Mouse (Mus musculus): Measurements from ENCODE around the gene Fndc3b. TPM values are rescaled to one million over a fixed set of nuclear protein-coding genes. Genes with fewer than 3 reads are reported as not detected.

Fndc3b gene
- total RNA-seq, 2 experiments from 2014 or later = 1.5 to 7.7 TPM

DNA sequence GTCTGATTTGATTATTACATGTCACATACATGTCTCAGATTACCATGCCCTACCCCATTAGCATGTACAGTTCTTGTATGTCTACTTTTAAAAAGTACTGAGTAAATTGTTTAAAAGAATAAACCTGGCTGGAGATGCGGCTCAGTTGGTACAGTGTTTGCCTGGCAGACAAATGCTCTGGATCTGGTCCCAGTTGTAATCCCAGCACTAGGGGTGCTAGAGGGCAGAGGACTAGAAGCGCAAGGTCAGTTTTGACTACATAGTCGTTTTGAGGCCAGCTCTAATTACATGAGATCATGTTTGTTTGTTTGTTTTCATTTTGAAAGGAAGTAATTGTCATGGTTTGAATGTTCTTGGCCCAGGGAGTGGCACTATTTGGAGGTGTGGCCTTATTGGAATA, 326.3 kb downstream of the Fndc3b start:
- no peak for ATAC-seq (replicated peaks; ENCODE audit: low FRiP score, poor library complexity, severe bottlenecking)

GRCm38 (mm10) chr3:27377935-27378334, 333.2 kb downstream of the Fndc3b start:
- ATAC-seq (replicated peaks; ENCODE audit: low FRiP score, poor library complexity, severe bottlenecking) = no peak

GRCm38 (mm10) chr3:27374396-27374795, 336.7 kb downstream of the Fndc3b start:
- ATAC-seq (replicated peaks; ENCODE audit: low FRiP score, poor library complexity, severe bottlenecking) = no peak

- ATAC-seq (replicated peaks; ENCODE audit: low FRiP score, poor library complexity, severe bottlenecking) = no peak
Measured at GRCm38 (mm10) chr3:27371725-27372650, 339.1 kb downstream of the Fndc3b start.

DNA sequence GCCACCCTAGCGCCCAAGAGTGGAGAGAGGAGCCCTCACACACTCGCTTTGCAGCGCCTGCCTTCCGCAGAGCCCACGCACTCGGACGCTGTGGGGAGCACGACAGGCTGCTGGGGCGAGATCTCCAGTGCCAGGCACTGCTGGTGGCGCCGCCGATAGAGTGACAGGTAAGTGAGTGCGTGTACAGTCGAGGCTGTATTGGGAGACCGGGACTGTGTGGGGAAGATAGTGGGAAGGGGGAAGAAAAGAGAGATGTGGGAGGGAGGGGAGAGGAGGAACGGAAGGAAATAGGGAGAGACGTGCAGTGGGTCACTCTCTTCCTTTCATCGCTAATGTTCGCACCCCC, 339.9 kb downstream of the Fndc3b start, which contains the start of gene Ghsr:
Gene Ghsr (plus strand): TSS at position 76 of the 346 bp plus-strand sequence.
- ATAC-seq (replicated peaks; ENCODE audit: low FRiP score, poor library complexity, severe bottlenecking) = no peak

GRCm38 (mm10) chr3:27370582-27371275, 340.4 kb downstream of the Fndc3b start:
- ATAC-seq (replicated peaks; ENCODE audit: low FRiP score, poor library complexity, severe bottlenecking) = no peak

- no peak for ATAC-seq (replicated peaks; ENCODE audit: low FRiP score, poor library complexity, severe bottlenecking)
Measured at GRCm38 (mm10) chr3:27370125-27370524, 341.0 kb downstream of the Fndc3b start.

Other genes starting within 250 kb of the Fndc3b start
- not detected in 2 replicates for gene Tmem212, start 185.1 kb upstream of the Fndc3b start, total RNA-seq (2015; ENCODE audit: low replicate concordance)
- gene Tmem212, start 185.1 kb upstream of the Fndc3b start, total RNA-seq (2017; ENCODE audit: low replicate concordance) = not detected in 2 replicates
- 12.7 and 16.7 TPM in 2 replicates for gene Pld1, start 227.4 kb upstream of the Fndc3b start, total RNA-seq (2015; ENCODE audit: low replicate concordance)
- 2.2 and 3.2 TPM in 2 replicates for gene Pld1, start 227.4 kb upstream of the Fndc3b start, total RNA-seq (2017; ENCODE audit: low replicate concordance)